Mouse (Mus musculus): Measurements from ENCODE around the gene Znrf1.
A peak's percentile ranks its signal among the peaks of the same experiment; 100 is the strongest.

The Znrf1 gene

DNA sequence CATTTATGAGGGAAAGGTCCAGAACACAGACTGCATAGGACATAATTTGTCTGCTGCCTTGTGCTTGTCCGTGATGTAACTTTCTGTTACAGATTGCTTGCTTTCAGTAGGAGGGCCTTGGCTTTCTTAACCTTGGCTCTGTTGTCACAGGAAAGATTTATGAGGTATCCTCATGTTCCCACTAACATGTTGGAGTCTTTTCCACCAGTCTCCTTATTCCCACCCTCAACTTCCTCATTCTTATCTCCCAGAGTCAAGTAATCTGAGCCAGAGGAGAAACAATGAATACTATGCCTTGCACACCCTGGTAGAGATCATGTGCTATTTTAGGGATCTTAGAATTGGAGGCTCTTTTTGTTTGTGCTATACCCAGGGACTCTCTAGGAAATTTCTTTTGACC lies 61.4 kb downstream of the Znrf1 start:
- no peak for DNase-seq (ENCODE audit: low read depth, low spot score)

DNA sequence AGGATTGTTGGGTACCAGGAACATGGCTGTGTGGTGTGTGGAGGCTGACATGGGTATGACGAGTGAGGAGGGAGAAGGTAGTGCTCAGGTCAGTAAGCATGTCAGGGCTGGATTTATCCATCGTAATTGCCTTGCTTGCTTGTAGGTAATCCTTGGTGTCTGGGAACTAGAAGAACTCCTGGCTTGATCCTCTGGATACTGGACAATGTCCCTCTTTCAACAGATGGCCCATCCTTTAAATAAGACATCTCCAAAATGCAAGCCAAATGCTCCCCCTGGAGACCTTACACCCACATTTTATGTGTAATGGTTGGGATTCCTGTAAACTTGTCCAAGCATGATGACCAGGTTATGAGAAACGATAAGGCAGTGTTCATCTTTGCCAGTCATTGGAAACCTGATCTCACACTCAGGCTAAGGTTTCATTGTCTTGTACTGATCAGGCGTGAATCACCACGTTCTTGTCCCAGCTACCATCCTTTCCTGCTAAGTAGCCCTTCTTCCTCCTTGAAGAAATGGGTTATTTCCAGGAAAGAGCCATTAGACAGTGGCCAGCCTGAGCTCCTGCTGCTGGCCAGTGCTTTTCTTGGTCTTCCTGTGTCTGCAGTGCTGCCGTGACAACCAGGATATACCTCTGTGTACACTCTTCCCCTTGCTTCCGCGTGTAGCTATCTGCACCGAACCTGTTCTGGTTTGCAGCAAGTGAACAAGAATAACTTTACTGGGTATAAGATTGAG lies 64.0 kb downstream of the Znrf1 start:
- DNase-seq (ENCODE audit: low read depth, low spot score): peak; percentile 53

DNA sequence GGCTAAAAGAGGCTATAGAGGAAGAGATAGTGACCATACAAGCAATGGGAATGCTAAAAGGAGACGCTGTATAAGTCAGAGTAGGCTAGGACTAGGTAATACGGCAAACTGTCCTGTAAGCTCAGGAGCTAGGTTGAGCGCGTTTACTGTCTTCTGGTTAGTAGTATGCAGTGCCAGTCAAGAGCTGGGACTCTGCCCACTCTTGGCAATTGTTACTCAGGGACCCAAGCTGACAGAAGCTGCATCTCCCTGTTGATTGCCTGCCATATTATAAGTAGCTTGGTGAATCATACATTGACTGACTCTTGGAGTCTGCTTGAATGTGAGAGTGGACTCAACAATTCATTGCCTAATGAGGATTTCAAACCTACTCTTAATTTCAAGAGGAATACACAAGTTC lies 66.2 kb downstream of the Znrf1 start:
- no peak for DNase-seq (ENCODE audit: low read depth, low spot score)

GRCm38 (mm10) chr8:111604986-111605385 lies 69.1 kb downstream of the Znrf1 start:
- DNase-seq (ENCODE audit: low read depth, low spot score): no peak

DNA sequence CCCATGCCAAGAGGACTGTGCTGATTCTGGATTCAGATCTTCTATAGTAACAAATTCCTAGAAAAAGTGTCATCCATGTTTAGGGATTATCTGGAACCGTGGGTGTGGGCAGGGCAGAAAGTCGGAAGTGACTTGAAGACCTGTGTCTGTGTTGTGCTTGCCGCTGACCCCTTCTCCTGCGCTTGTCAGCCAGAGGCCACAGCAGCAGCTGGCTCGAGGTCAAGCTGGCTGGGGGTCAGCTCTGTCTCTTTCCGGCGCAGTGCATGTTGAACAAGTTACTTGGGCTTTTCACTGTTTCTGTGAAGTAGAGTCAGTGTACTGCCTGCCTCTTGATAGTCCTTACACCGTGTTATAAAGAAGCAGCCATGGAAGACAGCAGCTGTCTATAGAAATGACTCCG lies 71.1 kb downstream of the Znrf1 start:
- DNase-seq (ENCODE audit: low read depth, low spot score): no peak

GRCm38 (mm10) chr8:111607414-111607813 lies 71.5 kb downstream of the Znrf1 start:
- DNase-seq (ENCODE audit: low read depth, low spot score): no peak

GRCm38 (mm10) chr8:111613181-111613580 lies 77.3 kb downstream of the Znrf1 start:
- DNase-seq (ENCODE audit: low read depth, low spot score): no peak

DNA sequence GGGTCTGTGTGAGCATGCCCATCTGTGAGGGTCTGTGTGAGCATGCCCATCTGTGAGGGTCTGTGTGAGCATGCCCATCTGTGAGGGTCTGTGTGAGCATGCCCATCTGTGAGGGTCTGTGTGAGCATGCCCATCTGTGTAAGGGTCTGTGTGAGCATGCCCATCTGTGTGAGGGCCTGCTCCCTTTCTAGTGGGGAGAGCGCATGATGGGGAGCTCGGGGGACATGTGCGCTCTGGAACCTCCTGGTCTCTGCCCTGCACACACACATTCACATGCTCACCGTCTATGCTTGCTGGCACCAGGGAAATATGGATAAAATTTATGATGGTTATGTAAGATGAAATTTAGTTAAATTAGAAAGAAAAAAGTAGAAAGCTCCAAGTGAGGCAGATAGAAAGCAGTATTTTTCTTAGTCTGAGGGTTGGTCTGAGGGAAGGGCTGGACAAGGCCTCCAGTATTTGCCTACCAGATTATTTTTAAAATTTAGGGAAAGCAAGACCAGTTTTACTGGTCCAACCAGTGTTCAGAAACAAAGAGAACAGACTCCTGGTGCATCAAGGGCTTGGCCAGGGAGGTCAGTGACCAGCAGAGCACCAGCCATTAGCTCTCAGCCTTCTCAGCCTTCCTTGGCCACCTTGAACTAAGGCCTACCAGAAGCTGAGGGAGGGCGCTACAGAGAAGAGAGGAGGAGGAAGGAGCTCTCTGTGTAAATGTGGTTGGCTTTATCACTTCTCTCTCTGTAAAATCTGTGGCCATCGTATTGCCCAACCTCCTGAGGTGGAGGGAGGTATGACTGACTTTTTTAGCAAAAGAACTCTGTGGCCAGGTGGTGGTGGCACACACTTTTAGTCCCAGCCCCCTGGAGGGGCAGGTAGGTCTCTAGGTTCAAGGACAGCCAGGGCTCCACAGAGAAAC lies 79.1 kb downstream of the Znrf1 start:
- no peak for DNase-seq (ENCODE audit: low read depth, low spot score)

DNA sequence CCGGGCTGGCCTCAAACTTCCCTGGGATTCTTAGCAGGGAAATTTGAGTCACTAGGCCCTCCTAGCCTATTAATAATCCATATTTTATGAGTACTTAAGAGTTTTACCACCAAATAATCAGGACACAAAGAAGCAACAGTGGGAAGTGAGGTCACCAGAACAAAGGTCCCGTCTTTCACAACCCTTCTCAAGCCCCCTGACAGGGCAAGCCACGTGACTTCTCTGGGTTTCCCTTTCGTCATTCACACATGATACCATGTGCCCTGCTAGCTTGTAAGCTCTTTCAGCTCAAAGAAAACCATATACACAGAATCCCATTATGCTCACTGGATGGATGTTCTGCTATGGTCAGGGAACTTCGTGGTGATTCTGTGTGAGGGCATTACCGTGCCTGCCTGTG lies 81.9 kb downstream of the Znrf1 start:
- DNase-seq (ENCODE audit: low read depth, low spot score): no peak

DNA sequence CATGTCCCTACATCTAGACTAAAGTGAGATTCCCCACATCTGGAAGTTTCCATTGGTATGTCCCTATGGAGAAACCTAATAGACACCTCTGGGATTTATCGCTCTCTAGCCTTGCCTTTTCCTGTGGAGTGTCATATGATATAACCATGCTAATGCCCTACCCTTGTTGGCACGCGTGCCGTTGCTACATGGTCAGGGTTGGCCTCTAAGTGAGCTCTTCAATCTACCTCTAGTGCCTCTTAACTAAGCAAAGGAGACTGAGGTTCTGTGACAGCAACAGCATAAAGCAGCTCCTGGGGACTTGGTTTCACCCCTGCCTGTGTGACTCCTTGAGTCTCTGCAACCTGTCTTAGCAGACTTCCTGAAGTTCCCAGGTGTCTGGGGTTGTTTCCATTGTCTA lies 82.4 kb downstream of the Znrf1 start:
- DNase-seq (ENCODE audit: low read depth, low spot score): no peak

DNA sequence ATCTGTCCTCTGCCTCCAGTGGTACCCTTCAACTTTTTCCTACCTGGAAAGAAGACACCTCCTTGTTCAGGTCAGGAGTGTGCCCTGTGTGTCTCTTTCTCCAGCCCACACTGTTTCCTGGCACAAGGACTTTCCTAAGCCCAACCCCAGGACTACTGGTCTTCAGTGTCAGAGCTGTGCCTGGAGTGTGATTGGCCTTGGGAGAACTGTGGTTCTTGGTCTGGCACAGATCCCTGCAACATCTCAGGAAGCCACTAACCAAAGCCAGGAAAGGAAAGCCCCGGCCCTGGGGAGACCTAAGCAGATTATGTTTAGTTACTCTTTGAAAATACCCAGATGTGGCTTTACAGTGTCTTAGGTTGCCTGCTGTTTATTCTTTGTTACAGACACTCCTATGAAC lies 84.0 kb downstream of the Znrf1 start:
- no peak for DNase-seq (ENCODE audit: low read depth, low spot score)

DNA sequence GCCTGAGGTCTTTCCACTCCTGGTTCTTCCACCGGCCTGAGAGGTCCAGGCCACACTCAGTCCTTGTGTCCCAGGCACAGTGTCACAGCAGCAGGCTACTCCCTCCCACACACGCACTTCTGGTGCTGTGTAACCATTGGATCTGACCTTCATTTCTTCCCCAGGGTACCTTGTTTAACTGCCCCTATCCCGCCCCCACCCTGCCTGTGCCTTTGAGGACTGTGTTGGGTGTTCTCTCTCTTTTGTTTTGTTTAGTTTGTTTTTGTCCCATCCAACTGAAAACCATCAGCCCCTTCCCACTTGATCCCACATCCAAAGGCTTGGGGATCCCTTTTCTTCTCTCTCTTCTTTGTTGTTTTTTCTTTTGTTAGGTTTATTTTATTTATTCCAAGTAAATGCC lies 86.2 kb downstream of the Znrf1 start:
- no peak for DNase-seq (ENCODE audit: low read depth, low spot score)

GRCm38 (mm10) chr8:111622553-111622952 lies 86.7 kb downstream of the Znrf1 start:
- no peak for DNase-seq (ENCODE audit: low read depth, low spot score)

- peak; percentile 35 for DNase-seq (ENCODE audit: low read depth, low spot score)
Measured at GRCm38 (mm10) chr8:111624081-111624852, 88.4 kb downstream of the Znrf1 start.

- DNase-seq (ENCODE audit: low read depth, low spot score): peak; percentile 53
Measured at GRCm38 (mm10) chr8:111624853-111625221, 88.9 kb downstream of the Znrf1 start.

- peak; percentile 85 for DNase-seq (ENCODE audit: low read depth, low spot score)
Measured at GRCm38 (mm10) chr8:111625694-111626527, 90.0 kb downstream of the Znrf1 start.

GRCm38 (mm10) chr8:111626528-111626820 lies 90.6 kb downstream of the Znrf1 start:
- no peak for DNase-seq (ENCODE audit: low read depth, low spot score)

DNA sequence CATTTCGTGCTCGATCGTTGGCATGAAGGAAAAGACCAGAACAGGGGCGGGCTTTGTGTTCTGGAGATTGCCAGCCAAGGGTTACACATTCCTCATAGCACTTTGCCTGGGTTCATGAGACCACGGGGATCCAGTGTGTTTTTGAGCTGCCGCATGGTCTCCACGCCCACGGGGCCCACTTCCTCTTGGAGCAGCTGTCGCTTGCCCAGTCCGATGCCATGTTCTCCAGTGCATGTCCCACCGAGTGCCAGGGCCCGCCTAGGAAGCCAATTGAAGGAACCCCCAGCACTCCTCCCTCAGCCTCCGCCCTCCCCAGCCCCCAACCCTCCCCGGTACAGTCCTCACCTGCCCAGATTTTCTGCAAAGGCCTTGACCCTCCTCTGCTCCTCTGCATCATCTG lies 91.0 kb downstream of the Znrf1 start:
- no peak for DNase-seq (ENCODE audit: low read depth, low spot score)

DNA sequence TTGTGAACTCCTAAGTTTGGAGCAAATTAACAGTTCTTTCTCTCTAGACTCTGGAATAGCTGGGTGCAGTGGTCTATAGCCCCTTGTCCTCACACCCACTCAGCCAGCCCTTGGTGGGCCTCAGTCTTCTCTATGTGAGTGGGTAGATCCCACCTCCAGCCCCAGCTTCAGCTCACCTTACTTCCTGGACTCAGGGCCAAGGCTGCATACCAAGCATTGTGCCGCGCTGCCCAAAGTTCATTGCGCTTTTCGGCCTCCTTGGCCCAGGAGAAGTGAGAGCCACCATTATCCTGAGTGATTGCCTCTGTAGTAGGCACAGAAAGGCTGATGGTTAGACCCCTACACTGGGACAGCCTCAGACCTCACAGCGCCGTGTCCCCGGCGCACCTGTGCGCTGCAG lies 92.0 kb downstream of the Znrf1 start:
- DNase-seq (ENCODE audit: low read depth, low spot score): no peak

GRCm38 (mm10) chr8:111628401-111628800 lies 92.5 kb downstream of the Znrf1 start:
- peak; percentile 29 for DNase-seq (ENCODE audit: low read depth, low spot score)

- DNase-seq (ENCODE audit: low read depth, low spot score): peak; percentile 23
Measured at GRCm38 (mm10) chr8:111628894-111629501, 93.1 kb downstream of the Znrf1 start.

Data from CD4-positive, CD25-positive, alpha-beta regulatory T cell, adult 2 months (primary cell).